Mouse (Mus musculus) olfactory bulb, adult 2 months (tissue): ENCODE results near the gene Ski. TPM values are rescaled to one million over a fixed set of nuclear protein-coding genes. Genes with fewer than 3 reads are reported as not detected.
A peak's percentile ranks its signal among the peaks of the same experiment; 100 is the strongest.

Experiments
- H3K27ac ChIP-seq: fragments of 200-500 bp; 2 replicates; pipeline ENCODE4 v1.5.1; 2012; ENCODE audit warnings: low read depth, low read length; ENCODE audit not compliant: insufficient read depth
- H3K4me1 ChIP-seq: fragments of 200-500 bp; 2 replicates; pipeline ENCODE4 v1.6.1; 2012; ENCODE audit warnings: low read length; ENCODE audit not compliant: control insufficient read depth, insufficient read depth
- H3K4me3 ChIP-seq: fragments of 200-500 bp; 2 replicates; pipeline ENCODE4 v1.5.1; 2012; ENCODE audit warnings: mild to moderate bottlenecking, low read depth, low read length, moderate library complexity; ENCODE audit not compliant: insufficient read depth
- CTCF ChIP-seq: fragments of 200-500 bp; IDR thresholded peaks from 2 replicates; pipeline ENCODE4 v1.5.1; 2012; ENCODE audit warnings: low read depth, mild to moderate bottlenecking, low read length, moderate library complexity; ENCODE audit not compliant: insufficient read depth
- POLR2A ChIP-seq: fragments of 200-500 bp; IDR thresholded peaks from 2 replicates; pipeline ENCODE4 v1.6.1; 2012; ENCODE audit warnings: mild to moderate bottlenecking, low read depth, low read length, moderate library complexity; ENCODE audit not compliant: insufficient read depth
- WGBS: fragments of 180-500 bp; shearing (Covaris S2); methylation state at CpG from one replicate; pipeline ENCODE4 v1.1.7; 2018; 5-methylcytosine and 5-hydroxymethylcytosine counted together
- polyA plus RNA-seq: library from polyadenylated mRNA; stranded (reverse); fragments of >200 nt; gene quantifications from 2 replicates; pipeline ENCODE4 v1.2.4, GENCODE M21; 2012; ENCODE audit warnings: low replicate concordance; ENCODE audit not compliant: missing spikeins, insufficient read depth, insufficient read length

The Ski gene
- polyA plus RNA-seq, 1 experiment = not detected

DNA sequence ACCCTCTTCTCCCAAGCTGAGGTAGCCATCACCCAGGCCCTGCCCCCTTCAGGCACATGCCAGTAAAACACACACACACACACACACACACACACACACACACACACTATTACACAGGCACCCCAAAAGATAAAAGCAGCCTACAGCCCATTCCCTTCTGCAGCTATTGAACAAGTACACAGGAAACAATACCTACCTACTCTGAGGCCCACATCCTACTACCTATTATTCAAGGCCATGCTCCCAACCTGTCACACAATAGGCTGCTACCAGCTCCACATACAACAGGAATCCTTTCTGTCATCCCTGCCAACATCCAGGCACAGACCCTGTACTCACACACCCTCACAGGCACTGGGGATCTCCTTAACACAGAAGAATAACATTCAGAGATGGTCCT, 13.3 kb downstream of the Ski start:
- H3K4me3 ChIP-seq = no peak overlapping the region
- no peak overlapping the region for H3K27ac ChIP-seq
- no peak for TF ChIP-seq CTCF
- no peak for TF ChIP-seq POLR2A
- peaks cover 73% of the 10 kb centered on the region for H3K4me1 ChIP-seq

DNA sequence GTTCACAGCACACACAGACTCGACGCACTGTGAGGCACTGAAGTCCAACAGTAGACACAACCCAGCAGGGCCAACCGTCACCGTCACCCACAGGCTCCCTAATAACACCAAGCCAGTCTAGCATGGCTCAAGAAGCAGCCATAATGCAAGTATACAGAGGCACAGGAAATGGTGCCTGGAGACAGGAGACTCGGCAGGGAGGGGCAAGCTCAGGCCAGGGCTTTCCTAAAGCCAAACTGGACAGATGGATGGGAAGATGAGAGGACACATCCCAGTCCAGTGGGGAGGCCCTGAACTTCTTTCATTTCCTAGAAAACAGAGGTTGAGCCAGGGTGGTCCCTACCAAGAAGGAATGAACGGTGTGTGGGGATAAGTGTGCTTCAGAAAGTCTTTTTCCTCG, 13.8 kb downstream of the Ski start:
- Histone ChIP-seq H3K27ac (no peak overlapping the region), H3K4me3 (no peak overlapping the region), H3K4me1 (peaks cover 70% of the 10 kb centered on the region)
- WGBS = 38% methylated on average over 7 of the region's 7 CpGs
- no peak for TF ChIP-seq CTCF
- no peak for TF ChIP-seq POLR2A

DNA sequence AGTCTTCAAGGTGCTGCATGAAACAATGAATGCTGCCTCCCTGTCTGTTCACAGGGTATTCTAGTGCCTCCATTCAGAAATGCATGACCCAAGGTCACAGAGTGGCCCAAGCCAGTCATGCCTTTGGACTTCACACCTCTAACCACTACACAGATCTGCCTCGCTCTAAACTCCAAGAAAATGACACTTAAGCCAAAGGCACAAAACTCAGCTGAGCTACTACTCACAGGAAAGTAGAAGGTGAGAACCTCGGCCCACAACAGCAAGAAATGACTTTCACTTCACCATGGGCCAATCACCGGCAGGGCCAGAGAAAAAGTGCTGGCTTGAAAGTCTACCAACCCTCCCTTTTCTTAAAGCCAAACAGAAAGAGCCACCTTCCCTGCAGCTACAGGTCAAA, 14.6 kb downstream of the Ski start:
- peaks cover 67% of the 10 kb centered on the region for H3K4me1 ChIP-seq
- no peak for TF ChIP-seq POLR2A
- TF ChIP-seq CTCF = no peak
- 48% methylated on average over 3 of the region's 3 CpGs for WGBS
- no peak overlapping the region for H3K27ac ChIP-seq
- H3K4me3 ChIP-seq = no peak overlapping the region

DNA sequence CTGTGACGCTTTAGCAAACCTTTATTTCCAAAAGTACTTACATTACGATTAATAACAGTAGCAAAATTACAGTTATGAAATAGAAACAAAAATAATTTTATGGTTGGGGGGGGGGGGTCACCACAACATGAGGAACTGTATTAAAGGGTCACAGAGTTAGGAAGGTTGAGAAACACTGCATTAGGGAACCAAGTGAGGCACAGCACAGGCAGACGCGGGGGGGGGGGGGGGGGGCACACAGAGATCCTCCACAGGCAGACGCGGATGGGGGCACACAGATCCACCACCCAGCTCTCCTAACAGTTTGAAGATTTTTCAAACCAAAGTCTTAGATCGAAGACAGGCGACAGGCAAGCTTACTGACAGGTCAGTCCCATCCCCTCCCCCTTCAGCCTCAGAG, 15.9 kb downstream of the Ski start:
- no peak for TF ChIP-seq POLR2A
- TF ChIP-seq CTCF = no peak
- 72% methylated on average over 8 of the region's 8 CpGs for WGBS
- Histone ChIP-seq H3K4me3 (no peak overlapping the region), H3K4me1 (peaks cover 70% of the 10 kb centered on the region), H3K27ac (no peak overlapping the region)

DNA sequence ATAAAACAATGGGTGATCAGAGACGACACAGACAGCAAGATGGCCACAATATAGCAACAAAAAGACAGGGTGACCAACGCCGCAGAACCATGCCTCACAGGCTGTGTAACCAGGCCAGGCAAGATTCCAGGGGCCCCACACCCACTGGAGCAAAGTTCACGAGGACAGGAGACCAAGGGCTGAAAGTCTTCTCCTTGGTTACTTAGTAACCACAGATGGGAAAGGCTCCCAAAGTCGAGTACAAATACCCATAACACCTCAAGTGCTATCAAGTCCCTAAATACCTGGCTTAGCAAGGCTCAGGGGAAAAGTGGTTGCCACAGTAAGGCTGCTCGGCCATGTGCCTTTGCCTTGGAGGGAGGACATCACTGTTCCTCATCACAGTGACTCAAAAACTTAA, 16.5 kb downstream of the Ski start:
- Histone ChIP-seq H3K27ac (no peak overlapping the region), H3K4me1 (peaks cover 65% of the 10 kb centered on the region), H3K4me3 (no peak overlapping the region)
- TF ChIP-seq CTCF (no peak), POLR2A (no peak)
- WGBS = 47% methylated on average over 6 of the region's 6 CpGs

DNA sequence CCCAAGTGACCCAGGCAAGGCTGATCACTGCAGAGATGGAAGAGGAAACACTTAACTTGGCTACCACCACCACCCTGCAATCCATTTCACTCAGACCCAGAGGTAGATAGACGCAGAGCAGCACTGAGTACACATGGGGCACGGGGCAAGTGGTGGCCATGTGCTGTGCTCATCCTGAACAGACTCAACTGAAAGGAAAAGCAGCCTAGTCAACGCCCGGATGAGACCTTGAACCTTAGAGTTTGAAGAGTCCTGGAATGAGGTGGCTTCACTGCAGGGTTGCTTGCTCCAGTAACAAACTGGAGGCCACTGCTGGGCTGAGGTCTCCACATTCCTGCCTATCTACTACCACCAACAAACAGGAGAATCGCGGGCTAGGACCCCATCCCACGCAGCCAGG, 20.6 kb downstream of the Ski start:
- H3K4me3 ChIP-seq = no peak overlapping the region
- peaks cover 57% of the 10 kb centered on the region for H3K4me1 ChIP-seq
- WGBS = 87% methylated on average over 7 of the region's 7 CpGs
- TF ChIP-seq CTCF = no peak
- no peak for TF ChIP-seq POLR2A
- no peak overlapping the region for H3K27ac ChIP-seq

DNA sequence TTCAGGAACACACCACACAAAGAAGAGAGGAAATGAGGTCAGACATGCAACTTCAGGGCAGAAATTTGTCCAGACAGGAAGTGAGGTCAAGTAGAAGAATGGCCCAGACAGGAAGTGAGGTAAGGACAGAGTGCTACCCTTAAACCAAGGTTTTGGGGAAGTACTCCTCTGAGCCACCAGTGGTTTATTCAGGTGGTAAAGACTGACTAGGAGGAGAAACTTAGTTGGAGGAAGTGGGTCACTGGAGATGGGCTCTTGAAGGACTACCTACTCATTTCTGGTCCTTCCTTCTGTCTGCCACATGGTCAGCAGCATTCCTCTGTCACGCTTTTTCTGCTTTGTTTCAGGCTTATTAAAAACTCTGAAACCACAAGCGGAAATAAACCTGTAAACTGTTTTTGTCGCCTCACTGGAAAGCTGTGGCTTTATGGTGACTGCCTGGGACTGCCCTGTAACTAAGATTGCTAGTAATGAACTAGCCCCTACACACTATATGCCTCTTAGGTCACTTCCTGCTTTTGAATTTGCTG, 21.5 kb downstream of the Ski start:
- H3K4me3 ChIP-seq = no peak overlapping the region
- H3K4me1 ChIP-seq = peaks cover 60% of the 10 kb centered on the region
- WGBS = 72% methylated on average over 3 of the region's 3 CpGs
- no peak overlapping the region for H3K27ac ChIP-seq
- TF ChIP-seq CTCF (no peak), POLR2A (no peak)

DNA sequence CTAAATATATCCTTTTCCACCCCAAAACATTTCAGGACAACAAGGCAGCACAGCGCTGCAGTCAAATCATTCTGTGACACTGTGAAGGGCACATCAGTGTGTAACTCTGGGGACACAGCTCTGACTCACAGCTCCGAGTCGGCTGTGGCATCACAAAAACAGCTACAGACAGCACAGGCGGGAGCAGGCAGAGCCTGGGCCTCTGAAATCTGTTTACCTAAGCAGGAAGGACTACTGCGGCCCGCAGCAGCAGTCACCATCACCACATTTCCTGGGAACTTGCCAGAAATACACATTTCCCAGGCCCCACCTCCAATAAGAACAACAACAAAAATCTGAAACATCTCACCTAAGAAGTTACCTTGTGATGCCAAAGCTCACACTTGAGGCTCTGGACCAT, 24.7 kb downstream of the Ski start:
- peak overlapping the region; percentile 27; the same call in 1 of the 2 replicates for H3K27ac ChIP-seq
- TF ChIP-seq CTCF (no peak), POLR2A (no peak)
- H3K4me3 ChIP-seq = no peak overlapping the region
- WGBS = 11% methylated on average over 6 of the region's 6 CpGs
- peaks cover 61% of the 10 kb centered on the region for H3K4me1 ChIP-seq

DNA sequence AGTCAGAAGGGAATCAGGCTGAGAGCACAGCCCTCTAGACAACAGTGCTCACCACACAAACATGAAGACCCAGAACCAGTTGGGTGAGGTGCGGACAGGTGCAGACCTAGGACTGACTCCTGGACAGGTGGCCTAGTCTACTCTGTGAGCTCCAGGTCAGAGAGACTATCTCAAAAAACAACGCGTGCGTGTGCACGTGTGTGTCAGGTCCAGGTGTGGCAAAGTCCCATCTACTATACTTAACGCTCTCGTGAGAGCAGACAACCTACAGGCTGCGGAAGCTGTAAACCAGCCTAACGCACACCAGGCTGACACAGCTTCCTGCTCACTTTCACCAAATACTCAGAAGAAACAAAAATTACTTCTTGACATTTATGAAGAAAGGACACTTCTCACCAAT, 27.2 kb downstream of the Ski start:
- no peak for TF ChIP-seq POLR2A
- no peak for TF ChIP-seq CTCF
- WGBS = 87% methylated on average over 9 of the region's 9 CpGs
- H3K27ac ChIP-seq = no peak overlapping the region
- no peak overlapping the region for H3K4me3 ChIP-seq
- peaks cover 64% of the 10 kb centered on the region for H3K4me1 ChIP-seq

DNA sequence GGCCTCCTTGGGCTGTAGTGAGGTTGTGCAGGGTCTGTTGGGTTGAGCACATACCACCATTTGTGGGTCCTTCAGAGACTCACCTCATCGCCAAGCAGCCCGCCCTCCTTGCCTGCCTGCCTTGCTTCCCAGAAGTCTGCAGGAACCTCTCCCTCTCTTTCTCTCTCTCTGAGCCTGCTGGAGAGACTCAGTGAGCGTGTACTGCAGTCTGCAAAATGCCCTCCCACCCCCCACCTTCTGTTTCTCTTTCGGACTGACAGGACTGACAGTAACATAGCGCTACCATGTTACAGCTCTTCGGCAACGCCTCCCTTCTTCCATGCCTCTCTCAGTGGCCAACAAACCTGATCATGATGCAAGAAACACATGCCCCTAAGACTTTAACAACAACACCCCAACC, 32.1 kb downstream of the Ski start:
- Histone ChIP-seq H3K4me1 (peaks cover 69% of the 10 kb centered on the region), H3K4me3 (no peak overlapping the region), H3K27ac (no peak overlapping the region)
- TF ChIP-seq POLR2A = no peak
- no peak for TF ChIP-seq CTCF
- WGBS = 40% methylated on average over 7 of the region's 7 CpGs
